Mouse (Mus musculus) left cerebral cortex, postnatal 25 days (tissue): ENCODE measurements around the gene Olfr1164. TPM values are rescaled to one million over a fixed set of nuclear protein-coding genes. Genes with fewer than 3 reads are reported as not detected.

ENCODE experiments used
- DNase-seq, 2 experiments: peaks; one replicate each; pipeline ENCODE4 v3.0.0; 2022; ENCODE audit warnings: low spot score in 2 of 2, mixed read lengths in 1 of 2
- intact Hi-C: fragments of 180-260 bp; cut with DNase I; formaldehyde crosslinking; loops from one replicate; pipeline ENCODE4 v1.15.1; 2025
- total RNA-seq, 2 experiments: library from RNA; stranded (reverse); gene quantifications; 2 replicates each; pipeline ENCODE4 v1.2.3; 2021

The Olfr1164 gene
- not detected for total RNA-seq

- DNase-seq = no peak
- intact Hi-C loops = no loop called here
These were observed at the start of gene Olfr1164 for GRCm38 (mm10) chr2:88093866-88094265. Gene Olfr1164 (minus strand): TSS chr2:88093966.

GRCm38 (mm10) chr2:88128172-88128571, 34.4 kb upstream of the Olfr1164 start, which contains the start of gene Olfr1166:
Gene Olfr1166 (minus strand): TSS chr2:88128272.
- DNase-seq = no peak

GRCm38 (mm10) chr2:88071730-88072129, 22.0 kb downstream of the Olfr1164 start, which contains the start of gene Olfr1163:
Gene Olfr1163 (minus strand): TSS chr2:88071830.
- intact Hi-C loops = no loop called here
- DNase-seq = no peak

More at GRCm38 (mm10) chr2:88128172-88128571, 34.4 kb upstream of the Olfr1164 start, which contains the start of gene Olfr1166:
- intact Hi-C loops = no loop called here

GRCm38 (mm10) chr2:88063587-88063986, 30.2 kb downstream of the Olfr1164 start:
- intact Hi-C loops = no loop called here
- no peak for DNase-seq

- no peak for DNase-seq
- intact Hi-C loops = no loop called here
These were observed 42.7 kb downstream of the Olfr1164 start, which contains the start of gene Olfr1162 for GRCm38 (mm10) chr2:88051029-88051428. Gene Olfr1162 (minus strand): TSS chr2:88051129.

Other genes with a start within 250 kb of the Olfr1164 start
- not detected for gene Olfr1150-ps1, start 250.0 kb downstream of the Olfr1164 start, total RNA-seq
- not detected for gene Olfr1151, start 238.1 kb downstream of the Olfr1164 start, total RNA-seq
- gene Olfr1152, start 227.5 kb downstream of the Olfr1164 start, total RNA-seq = not detected
- gene Olfr1153, start 199.0 kb downstream of the Olfr1164 start, total RNA-seq = not detected
- not detected for gene Olfr1154, start 188.8 kb downstream of the Olfr1164 start, total RNA-seq
- gene Olfr1155, start 148.8 kb downstream of the Olfr1164 start, total RNA-seq = not detected
- not detected for gene Olfr1156, start 140.9 kb downstream of the Olfr1164 start, total RNA-seq
- not detected for gene Olfr1157, start 125.7 kb downstream of the Olfr1164 start, total RNA-seq
- gene Olfr74, start 119.3 kb downstream of the Olfr1164 start, total RNA-seq = not detected
- not detected for gene Olfr1158, start 103.9 kb downstream of the Olfr1164 start, total RNA-seq
- not detected for gene Olfr1160, start 85.7 kb downstream of the Olfr1164 start, total RNA-seq
- gene Olfr1161, start 71.2 kb downstream of the Olfr1164 start, total RNA-seq = not detected
- gene Olfr73, start 56.3 kb downstream of the Olfr1164 start, total RNA-seq = not detected
- not detected for gene Olfr1162, start 42.8 kb downstream of the Olfr1164 start, total RNA-seq
- gene Olfr1163, start 22.1 kb downstream of the Olfr1164 start, total RNA-seq = not detected
- not detected for gene Olfr1166, start 34.3 kb upstream of the Olfr1164 start, total RNA-seq
- not detected for gene Olfr1167, start 61.2 kb upstream of the Olfr1164 start, total RNA-seq
- gene Olfr1168, start 87.9 kb upstream of the Olfr1164 start, total RNA-seq = not detected
- not detected for gene Olfr1170, start 134.4 kb upstream of the Olfr1164 start, total RNA-seq
- gene Olfr1173, start 185.9 kb upstream of the Olfr1164 start, total RNA-seq = not detected
- gene Olfr1174-ps, start 221.2 kb upstream of the Olfr1164 start, total RNA-seq = not detected
- gene Olfr1175-ps, start 233.2 kb upstream of the Olfr1164 start, total RNA-seq = not detected
- gene Olfr1176, start 242.8 kb upstream of the Olfr1164 start, total RNA-seq = not detected